Mouse (Mus musculus) G1E (cell line): ENCODE data around the gene Cyp8b1.

Source experiments
- CTCF ChIP-seq: IDR thresholded peaks from 2 replicates; pipeline ENCODE4 v1.5.1; 2012; ENCODE audit warnings: low read depth, low read length, inconsistent platforms, mixed read lengths
- GATA1 ChIP-seq: IDR thresholded peaks from 2 replicates; pipeline ENCODE4 v1.6.1; 2012; ENCODE audit warnings: borderline replicate concordance, low read length, inconsistent platforms, mixed read lengths
- GATA2 ChIP-seq: IDR thresholded peaks from 2 replicates; pipeline ENCODE4 v1.6.1; 2012; ENCODE audit warnings: low read depth, low read length, inconsistent platforms, borderline replicate concordance
- TAL1 ChIP-seq: conservative IDR thresholded peaks from 2 replicates; pipeline ENCODE4 v1.6.1; 2012; ENCODE audit warnings: low read depth, low read length, inconsistent platforms, mixed read lengths

GRCm38 (mm10) chr9:121890441-121890941, 25.6 kb downstream of the Cyp8b1 start:
- TF ChIP-seq CTCF (no peak), GATA1 (no peak), TAL1 (no peak), GATA2 (no peak)
